Mouse (Mus musculus): ENCODE results near the gene Tmed8. TPM values are rescaled to one million over a fixed set of nuclear protein-coding genes. Genes with fewer than 3 reads are reported as not detected.

The Tmed8 gene
- polyA plus RNA-seq (2015; fragmentation: Nextera tagmentation; extraction: Ambion mirVana): 1.6 TPM in 2 replicates

DNA sequence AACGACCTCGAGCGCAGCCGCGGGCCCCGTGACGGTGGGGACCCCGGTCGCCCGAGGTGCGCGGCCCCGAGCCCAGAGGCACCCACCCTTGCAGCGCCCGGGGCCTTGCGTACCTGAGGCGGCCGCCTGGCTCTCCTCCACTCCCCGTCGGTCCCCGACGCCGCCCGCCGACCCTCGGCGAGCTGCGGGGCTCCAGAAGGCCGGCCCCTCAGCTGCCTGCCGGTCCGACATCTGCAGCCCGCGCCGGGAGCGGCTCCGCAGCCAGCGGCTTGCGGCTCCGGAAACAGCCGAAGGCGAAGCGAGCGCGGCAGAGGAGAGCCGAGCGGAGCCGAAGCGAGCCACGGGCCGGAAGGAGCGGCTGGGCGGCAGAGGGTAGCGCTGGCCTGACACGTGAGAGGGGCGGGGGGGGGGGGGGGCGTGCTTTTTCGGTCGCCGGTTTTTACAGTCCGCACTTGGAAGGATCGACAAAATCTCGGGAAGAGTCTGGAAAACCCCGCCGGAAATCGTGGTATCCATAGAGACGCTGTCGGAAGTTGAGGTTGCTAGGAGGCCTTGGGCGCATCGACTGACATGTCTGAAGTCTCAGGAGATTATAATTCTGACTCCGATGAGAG, at the start of gene Tmed8:
Gene Tmed8, minus strand, starts transcription at position 482 of the 614 bp plus-strand sequence.
- Histone ChIP-seq H3K4me2 (peak within 1 kb of the TSS; percentile 95), H3K9me3 (replicated peaks) (no peaks in the 10 kb centered on the region), H3K27me3 (no peaks in the 10 kb centered on the region), H3K36me3 (no peaks in the 10 kb centered on the region), H3K27ac (peak within 1 kb of the TSS; percentile 65), H3K4me3 (peak within 1 kb of the TSS; percentile 86), H3K9ac (peak within 1 kb of the TSS; percentile 88), H3K4me1 (replicated peaks) (peaks cover 6% of the 10 kb centered on the region)
- under 1% methylated on average over 68 of the region's 70 CpGs for WGBS
- peak; percentile 87 for ATAC-seq (replicated peaks; ENCODE audit: insufficient number of reproducible peaks, insufficient read depth, low FRiP score, low read depth)

DNA sequence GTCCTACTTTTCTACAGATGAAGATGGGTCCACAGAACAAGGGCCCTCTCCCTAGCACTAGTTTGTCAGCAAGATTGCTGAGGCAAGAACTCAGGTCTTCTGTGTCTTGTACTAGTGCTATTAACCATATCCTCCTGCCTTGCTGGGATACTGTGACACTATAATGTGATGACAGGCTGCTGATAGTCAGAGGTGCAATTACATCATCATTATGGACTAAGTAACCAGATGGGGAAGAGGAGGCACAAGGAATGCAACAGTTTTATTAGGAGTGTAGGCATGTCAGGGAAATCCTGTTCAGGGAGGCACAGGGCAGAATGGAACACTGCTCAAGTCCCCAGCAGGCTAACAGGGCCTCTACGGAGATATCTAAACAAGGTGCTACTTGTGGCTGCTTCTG, 38.4 kb upstream of the Tmed8 start, which contains the start of gene Noxred1:
Gene Noxred1, minus strand, starts transcription at position 101 of the 400 bp plus-strand sequence.
- 37% methylated on average over 1 of the region's 1 CpGs for WGBS
- H3K9ac ChIP-seq: no peak within 1 kb of the TSS
- peak within 1 kb of the TSS; percentile 7; the same call in 1 of the 2 replicates for H3K27ac ChIP-seq
- H3K4me2 ChIP-seq: no peak within 1 kb of the TSS
- no peaks in the 10 kb centered on the region for H3K27me3 ChIP-seq
- no peaks in the 10 kb centered on the region for H3K9me3 ChIP-seq (replicated peaks)
- H3K4me3 ChIP-seq: no peak within 1 kb of the TSS
- 0 out of 2 replicates have a peak, but pooled peaks have one; percentile 31 for ATAC-seq (replicated peaks; ENCODE audit: insufficient number of reproducible peaks, insufficient read depth, low FRiP score, low read depth)
- peaks cover 41% of the 10 kb centered on the region for H3K36me3 ChIP-seq
- peaks cover 8% of the 10 kb centered on the region; the same call in 1 of the 2 replicates for H3K4me1 ChIP-seq (replicated peaks)

GRCm38 (mm10) chr12:87236882-87237483, 36.7 kb upstream of the Tmed8 start:
- H3K9me3 ChIP-seq (replicated peaks): no peaks in the 10 kb centered on the region
- H3K4me2 ChIP-seq: no peak overlapping the region
- H3K27ac ChIP-seq: no peak overlapping the region
- peaks cover 28% of the 10 kb centered on the region for H3K36me3 ChIP-seq
- H3K4me1 ChIP-seq (replicated peaks): peaks cover 8% of the 10 kb centered on the region; the same call in 1 of the 2 replicates
- WGBS: 80% methylated on average over 5 of the region's 5 CpGs
- no peaks in the 10 kb centered on the region for H3K27me3 ChIP-seq
- no peak overlapping the region for H3K4me3 ChIP-seq
- no peak for ATAC-seq (replicated peaks; ENCODE audit: insufficient number of reproducible peaks, insufficient read depth, low FRiP score, low read depth)
- no peak overlapping the region for H3K9ac ChIP-seq

- Histone ChIP-seq H3K9me3 (replicated peaks) (no peaks in the 10 kb centered on the region), H3K36me3 (no peaks in the 10 kb centered on the region), H3K9ac (no peak overlapping the region), H3K27ac (no peak overlapping the region), H3K4me1 (replicated peaks) (no peaks in the 10 kb centered on the region), H3K4me2 (no peak overlapping the region), H3K27me3 (no peaks in the 10 kb centered on the region), H3K4me3 (no peak overlapping the region)
- ATAC-seq (replicated peaks; ENCODE audit: insufficient number of reproducible peaks, insufficient read depth, low FRiP score, low read depth): no peak
Measured at GRCm38 (mm10) chr12:87230379-87230895, 30.2 kb upstream of the Tmed8 start.

GRCm38 (mm10) chr12:87229633-87230032, 29.4 kb upstream of the Tmed8 start:
- 83% methylated on average over 2 of the region's 2 CpGs for WGBS
- H3K4me2 ChIP-seq: no peak overlapping the region
- no peaks in the 10 kb centered on the region for H3K4me1 ChIP-seq (replicated peaks)
- no peaks in the 10 kb centered on the region for H3K9me3 ChIP-seq (replicated peaks)
- no peaks in the 10 kb centered on the region for H3K27me3 ChIP-seq
- no peak for ATAC-seq (replicated peaks; ENCODE audit: insufficient number of reproducible peaks, insufficient read depth, low FRiP score, low read depth)
- no peaks in the 10 kb centered on the region for H3K36me3 ChIP-seq
- H3K4me3 ChIP-seq: no peak overlapping the region
- H3K9ac ChIP-seq: no peak overlapping the region
- no peak overlapping the region for H3K27ac ChIP-seq

GRCm38 (mm10) chr12:87226801-87227200, 26.5 kb upstream of the Tmed8 start:
- H3K9me3 ChIP-seq (replicated peaks): no peaks in the 10 kb centered on the region
- no peaks in the 10 kb centered on the region for H3K4me1 ChIP-seq (replicated peaks)
- H3K36me3 ChIP-seq: no peaks in the 10 kb centered on the region
- H3K27ac ChIP-seq: no peak overlapping the region
- no peak overlapping the region for H3K4me2 ChIP-seq
- H3K27me3 ChIP-seq: no peaks in the 10 kb centered on the region
- H3K9ac ChIP-seq: no peak overlapping the region
- no peak for ATAC-seq (replicated peaks; ENCODE audit: insufficient number of reproducible peaks, insufficient read depth, low FRiP score, low read depth)
- WGBS: 71% methylated on average over 7 of the region's 7 CpGs
- H3K4me3 ChIP-seq: no peak overlapping the region

DNA sequence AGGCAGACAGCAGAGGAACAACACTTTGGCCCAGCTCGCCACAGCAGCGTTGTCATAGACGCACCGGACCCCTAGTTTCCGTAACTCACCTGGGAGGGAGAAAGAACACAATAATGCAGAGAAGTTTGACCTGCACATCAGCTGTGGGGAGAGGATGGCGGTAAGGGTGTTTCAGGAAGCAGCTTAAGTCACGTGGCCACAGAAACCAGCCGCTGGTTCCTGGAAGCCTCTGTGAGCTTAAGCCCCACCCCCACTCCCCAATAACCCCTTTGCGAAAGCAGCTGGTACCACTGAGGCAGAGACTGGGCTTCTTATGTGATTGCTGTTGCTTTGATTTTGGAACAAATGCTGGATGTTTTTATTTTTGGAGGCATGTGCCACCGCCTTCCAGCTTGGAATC, 24.7 kb upstream of the Tmed8 start:
- H3K9ac ChIP-seq: no peak overlapping the region
- no peaks in the 10 kb centered on the region for H3K27me3 ChIP-seq
- no peak overlapping the region for H3K4me3 ChIP-seq
- ATAC-seq (replicated peaks; ENCODE audit: insufficient number of reproducible peaks, insufficient read depth, low FRiP score, low read depth): no peak
- no peaks in the 10 kb centered on the region for H3K9me3 ChIP-seq (replicated peaks)
- 61% methylated on average over 10 of the region's 10 CpGs for WGBS
- 0 out of 2 replicates have a peak overlapping the region, but pooled peaks have one; percentile 21 for H3K4me2 ChIP-seq
- no peaks in the 10 kb centered on the region for H3K4me1 ChIP-seq (replicated peaks)
- no peak overlapping the region for H3K27ac ChIP-seq
- H3K36me3 ChIP-seq: no peaks in the 10 kb centered on the region

DNA sequence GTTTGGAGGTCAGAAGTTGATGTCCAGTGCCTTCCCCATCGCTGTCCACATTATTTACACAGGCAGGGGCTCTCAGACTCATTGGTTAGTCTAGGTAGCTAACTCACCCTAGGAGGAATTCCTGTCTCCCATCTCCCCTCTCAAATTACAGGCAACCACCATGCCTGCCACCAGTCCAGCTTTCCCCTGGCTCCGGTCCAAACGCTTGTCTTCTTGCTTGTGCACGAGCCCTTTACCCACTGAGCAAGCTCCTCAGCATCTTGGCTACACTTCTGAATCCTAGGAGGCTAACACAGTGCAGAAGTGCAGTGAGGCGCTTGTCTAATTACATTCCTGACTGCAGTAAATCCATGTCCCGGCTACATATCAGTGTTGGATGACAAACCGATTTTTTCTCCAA, 19.1 kb upstream of the Tmed8 start:
- Histone ChIP-seq H3K9ac (no peak overlapping the region), H3K27ac (no peak overlapping the region), H3K4me3 (no peak overlapping the region), H3K36me3 (no peaks in the 10 kb centered on the region), H3K4me2 (no peak overlapping the region), H3K27me3 (no peaks in the 10 kb centered on the region), H3K9me3 (replicated peaks) (no peaks in the 10 kb centered on the region), H3K4me1 (replicated peaks) (no peaks in the 10 kb centered on the region)
- no peak for ATAC-seq (replicated peaks; ENCODE audit: insufficient number of reproducible peaks, insufficient read depth, low FRiP score, low read depth)
- WGBS: 48% methylated on average over 7 of the region's 7 CpGs

DNA sequence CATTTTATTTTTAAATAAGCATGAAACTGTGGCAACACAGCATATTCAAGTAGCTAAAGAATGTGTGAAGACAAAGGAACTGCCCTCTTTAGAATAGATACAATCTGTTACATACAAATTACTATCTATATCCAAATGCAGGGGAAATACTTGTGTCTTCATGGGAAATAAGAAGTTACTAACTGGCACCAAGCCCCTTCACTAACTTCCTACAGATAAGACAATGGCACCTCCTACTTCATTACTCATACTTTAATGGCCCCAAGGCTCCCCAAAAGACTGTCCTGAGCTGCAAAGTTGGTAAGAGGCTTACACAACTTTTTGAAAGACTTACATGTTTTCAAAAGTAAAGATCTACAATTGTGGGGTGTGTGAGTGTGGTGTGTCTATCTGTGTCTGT, 17.3 kb upstream of the Tmed8 start:
- no peak for ATAC-seq (replicated peaks; ENCODE audit: insufficient number of reproducible peaks, insufficient read depth, low FRiP score, low read depth)
- Histone ChIP-seq H3K4me2 (no peak overlapping the region), H3K9ac (no peak overlapping the region), H3K27ac (no peak overlapping the region), H3K9me3 (replicated peaks) (no peaks in the 10 kb centered on the region), H3K4me1 (replicated peaks) (no peaks in the 10 kb centered on the region), H3K27me3 (no peaks in the 10 kb centered on the region), H3K36me3 (no peaks in the 10 kb centered on the region), H3K4me3 (no peak overlapping the region)

- no peaks in the 10 kb centered on the region for H3K36me3 ChIP-seq
- H3K27me3 ChIP-seq: no peaks in the 10 kb centered on the region
- no peaks in the 10 kb centered on the region for H3K9me3 ChIP-seq (replicated peaks)
- no peak overlapping the region for H3K27ac ChIP-seq
- WGBS: 62% methylated on average over 2 of the region's 2 CpGs
- no peaks in the 10 kb centered on the region for H3K4me1 ChIP-seq (replicated peaks)
- no peak overlapping the region for H3K4me2 ChIP-seq
- H3K9ac ChIP-seq: no peak overlapping the region
- H3K4me3 ChIP-seq: no peak overlapping the region
- no peak for ATAC-seq (replicated peaks; ENCODE audit: insufficient number of reproducible peaks, insufficient read depth, low FRiP score, low read depth)
Measured at GRCm38 (mm10) chr12:87216053-87216452, 15.8 kb upstream of the Tmed8 start.

GRCm38 (mm10) chr12:87212844-87213606, 12.8 kb upstream of the Tmed8 start:
- Histone ChIP-seq H3K27me3 (no peaks in the 10 kb centered on the region), H3K36me3 (no peaks in the 10 kb centered on the region), H3K4me2 (no peak overlapping the region), H3K9me3 (replicated peaks) (no peaks in the 10 kb centered on the region), H3K4me1 (replicated peaks) (no peaks in the 10 kb centered on the region), H3K9ac (no peak overlapping the region), H3K27ac (no peak overlapping the region), H3K4me3 (no peak overlapping the region)
- ATAC-seq (replicated peaks; ENCODE audit: insufficient number of reproducible peaks, insufficient read depth, low FRiP score, low read depth): no peak
- 43% methylated on average over 2 of the region's 2 CpGs for WGBS
